Mouse (Mus musculus): ENCODE data around the gene Il9r.
"Not testable (repeated sequence)": the region's sequence is repeated elsewhere in the genome, so short reads cannot be mapped to it uniquely, and the experiment has no call there.

Il9r gene

DNA sequence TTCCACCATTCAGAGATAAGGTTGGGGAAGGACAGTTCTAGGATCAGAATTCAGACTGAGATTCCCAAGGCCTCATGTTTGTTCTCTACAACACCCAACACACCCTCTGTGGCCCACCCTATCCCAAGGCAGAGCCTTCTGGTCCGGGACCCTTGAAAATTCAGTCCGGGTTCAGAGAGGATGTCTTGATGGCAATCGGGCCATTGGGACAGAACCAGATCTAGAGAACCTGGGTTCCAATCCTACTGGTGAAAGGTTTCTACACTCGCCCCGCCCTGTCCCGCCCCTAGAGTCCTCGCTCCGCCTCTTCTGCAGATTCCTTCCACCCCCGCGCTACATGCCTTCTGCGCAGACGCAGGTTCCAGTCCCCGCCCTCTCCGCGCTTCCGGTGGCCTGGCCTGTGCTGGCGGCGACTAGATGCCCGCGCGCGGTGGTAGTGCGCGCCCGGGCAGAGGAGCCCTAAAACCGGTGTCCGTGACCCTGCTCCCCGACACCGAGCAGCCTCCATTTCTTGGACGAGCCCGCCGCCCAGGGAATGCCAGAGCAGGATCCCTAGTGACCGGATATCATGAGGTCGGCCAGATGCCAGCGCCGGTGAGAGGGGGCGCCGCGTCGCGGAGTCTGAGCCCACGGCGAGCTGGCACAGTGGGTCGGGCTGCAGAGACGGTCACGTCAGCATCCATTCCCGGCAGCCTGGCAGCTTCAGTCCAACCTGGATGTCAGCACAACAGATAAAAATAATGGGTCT lies 26.2 kb upstream of the Il9r start, which contains the start of gene Mpg:
Mpg (plus strand) TSS at position 382 of the 748 bp plus-strand sequence.
- peak; percentile 84 for DNase-seq

DNA sequence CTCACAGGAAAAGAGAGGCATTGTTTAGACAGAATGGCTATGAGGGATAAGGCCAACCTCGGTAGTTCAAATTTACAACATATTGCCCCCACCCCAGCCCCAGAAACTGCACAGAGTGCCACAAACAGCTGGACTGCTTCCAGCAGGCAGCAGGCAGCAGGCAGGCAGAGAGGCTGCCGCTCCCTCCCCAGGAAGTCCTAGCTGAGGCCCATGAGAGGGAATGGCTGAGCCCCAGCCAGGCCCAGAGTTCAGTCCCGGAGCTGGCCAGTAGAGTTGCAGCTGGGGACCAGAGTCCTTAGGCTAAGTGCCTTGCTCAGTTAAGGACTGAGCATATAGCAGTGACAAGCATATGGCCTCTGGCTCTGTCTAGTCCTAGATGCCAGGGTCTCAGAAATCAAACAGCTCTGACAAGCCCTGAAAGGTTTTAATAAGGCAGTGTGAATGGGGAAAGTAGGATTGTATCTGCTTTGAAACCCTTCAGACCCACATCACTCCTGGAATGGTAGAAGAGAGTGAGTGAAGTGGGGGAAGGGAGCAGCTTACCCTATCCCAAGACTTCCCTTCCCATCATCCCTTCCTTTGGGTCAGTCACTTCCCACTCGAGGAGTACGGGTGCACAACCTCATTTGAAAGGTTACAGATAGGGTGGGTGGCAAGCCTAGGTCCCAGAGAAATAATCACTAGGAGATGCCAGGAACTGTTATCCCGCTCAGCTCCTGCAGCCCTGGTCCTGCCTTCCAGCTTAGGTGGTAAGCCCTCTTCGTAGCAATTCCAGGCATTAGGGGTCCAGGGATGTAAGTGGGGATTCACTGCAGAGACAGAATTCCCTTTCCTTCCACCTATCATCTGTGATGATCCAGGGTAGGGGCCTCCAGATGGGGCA lies 25.4 kb upstream of the Il9r start:
- DNase-seq: no peak

- peak; percentile 58 for DNase-seq
Observed at GRCm38 (mm10) chr11:32224468-32225139, 24.5 kb upstream of the Il9r start.

GRCm38 (mm10) chr11:32223297-32223967 lies 23.4 kb upstream of the Il9r start:
- DNase-seq: no peak

GRCm38 (mm10) chr11:32222570-32223194 lies 22.6 kb upstream of the Il9r start:
- DNase-seq: no peak

- peak; percentile 53 for DNase-seq
Observed at GRCm38 (mm10) chr11:32221951-32222409, 21.9 kb upstream of the Il9r start, which contains the start of gene Rhbdf1. Gene Rhbdf1 (minus strand): TSS chr11:32222300.

DNA sequence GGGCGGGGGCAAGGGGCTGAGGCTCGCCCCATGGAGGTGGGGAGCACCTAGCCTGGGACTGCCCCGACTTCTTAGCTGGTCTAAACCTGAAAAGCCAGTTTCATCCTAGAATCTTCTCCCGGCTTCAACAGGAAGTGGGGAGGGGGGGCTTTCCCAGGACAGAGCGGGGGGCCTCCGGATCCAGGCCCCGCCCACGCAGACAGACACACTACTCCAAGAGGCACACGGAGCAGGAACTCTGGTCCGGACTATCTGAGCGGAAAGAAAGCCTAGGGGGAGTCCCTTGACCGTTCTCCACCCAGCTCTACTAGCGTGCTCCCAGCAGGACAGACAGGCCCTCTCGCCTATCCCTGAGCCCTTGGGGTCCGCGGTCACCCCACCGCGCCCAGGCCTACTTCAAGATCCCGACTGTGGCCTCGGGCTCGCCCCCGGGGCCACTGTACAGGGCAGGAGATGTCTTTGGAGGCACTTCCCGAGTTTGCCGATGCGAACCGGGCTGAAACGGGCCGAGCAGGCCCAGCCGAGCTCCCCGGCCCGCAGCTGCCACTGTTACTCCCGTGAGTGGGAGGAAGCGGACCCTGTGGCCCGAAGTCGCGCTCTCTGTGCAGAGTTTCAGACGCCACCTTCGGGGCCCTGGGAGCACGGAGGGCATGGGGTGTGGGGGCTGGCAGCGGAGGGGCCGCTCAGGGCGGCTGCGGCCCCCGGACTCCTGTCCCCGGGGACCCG lies 21.3 kb upstream of the Il9r start:
- DNase-seq: peak; percentile 46

- no peak for DNase-seq
Observed at GRCm38 (mm10) chr11:32220607-32221224, 20.6 kb upstream of the Il9r start.

- DNase-seq: no peak
Observed at GRCm38 (mm10) chr11:32219287-32219686, 19.2 kb upstream of the Il9r start.

DNA sequence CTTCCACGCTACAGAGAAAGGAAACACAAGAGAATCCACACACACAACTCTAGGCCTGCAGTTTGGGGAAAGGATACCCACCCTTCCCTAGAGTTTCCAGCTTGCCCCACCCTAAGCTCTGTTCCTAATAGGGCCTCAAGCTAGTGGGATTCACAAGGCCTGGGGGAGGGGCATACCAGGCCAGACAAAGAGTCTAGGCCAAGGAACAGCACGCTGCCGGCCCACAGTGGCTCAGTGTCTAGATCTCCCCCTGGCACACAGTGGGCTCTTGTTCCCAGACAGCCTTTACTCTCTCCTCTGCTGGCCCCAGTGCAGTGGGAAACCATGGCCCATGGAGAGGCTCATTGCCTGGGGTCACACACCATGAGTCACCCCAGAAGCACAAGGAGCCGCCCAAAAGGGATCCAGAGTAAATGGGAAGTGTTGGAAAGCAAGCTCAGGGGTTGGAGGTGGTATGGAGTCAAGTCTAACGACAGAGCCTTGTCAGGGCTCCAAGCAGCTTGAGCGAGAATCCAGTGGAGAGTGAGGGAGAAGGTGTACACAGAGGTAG lies 18.5 kb upstream of the Il9r start:
- DNase-seq: no peak

GRCm38 (mm10) chr11:32216851-32217250 lies 16.8 kb upstream of the Il9r start:
- DNase-seq: peak; percentile 79

DNA sequence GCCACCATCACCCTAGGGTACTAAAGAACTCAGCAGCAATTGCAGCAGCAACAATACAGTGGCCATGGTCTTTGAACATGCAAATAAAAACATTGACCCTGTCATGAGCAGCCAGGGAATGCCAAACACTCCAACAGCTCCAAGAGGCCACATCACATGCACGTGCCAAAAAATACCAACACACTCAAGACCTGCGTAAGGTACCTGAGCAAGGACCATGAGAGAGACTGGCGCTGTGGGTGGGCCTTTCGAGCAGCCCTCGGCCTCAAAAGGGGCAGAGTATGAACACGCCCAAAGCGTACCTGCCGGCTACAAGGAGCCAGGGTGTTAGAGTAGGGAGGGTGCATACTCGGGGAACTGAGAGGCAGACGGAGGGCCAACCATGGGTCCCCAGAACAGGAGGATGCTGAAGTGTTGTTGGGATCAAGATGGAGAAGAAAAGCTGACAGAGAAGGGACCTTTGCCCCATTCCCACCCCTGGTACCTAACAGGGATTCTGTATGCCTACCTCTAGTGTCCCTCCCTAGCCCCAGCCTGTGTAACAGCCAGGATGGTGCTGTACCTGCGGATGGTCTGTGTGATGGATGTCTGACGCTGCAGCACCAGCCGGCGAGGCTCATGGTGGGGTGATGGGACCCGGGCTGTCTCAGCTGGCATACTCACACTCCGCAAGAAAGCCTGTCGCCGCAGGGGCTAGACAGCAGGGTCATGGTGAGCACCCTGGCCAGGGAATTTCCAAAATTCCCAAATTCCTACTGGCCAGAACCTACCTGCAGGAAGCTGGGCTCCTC lies 15.5 kb upstream of the Il9r start:
- no peak for DNase-seq

DNA sequence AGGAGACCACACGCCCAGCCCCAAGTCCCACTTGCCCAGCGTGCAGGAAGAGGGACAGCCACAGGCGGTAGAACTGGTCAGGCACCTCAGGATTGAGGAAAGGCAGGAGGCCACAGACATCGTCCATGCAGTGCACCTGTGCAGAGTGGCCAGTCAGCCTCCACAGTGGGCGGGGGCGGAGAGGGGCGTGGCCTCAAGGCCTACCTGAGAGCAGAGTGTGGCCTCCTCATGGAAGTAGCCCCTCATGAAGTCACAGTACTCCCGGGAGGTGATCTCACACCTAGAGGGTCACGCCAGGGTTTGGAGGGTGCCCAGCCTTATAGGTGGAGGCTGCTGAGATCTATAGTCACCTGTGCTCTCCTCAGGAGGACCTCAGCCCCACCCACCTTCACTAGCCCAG lies 10.5 kb upstream of the Il9r start:
- DNase-seq: no peak

GRCm38 (mm10) chr11:32205058-32205873 lies 5.2 kb upstream of the Il9r start, which contains the start of gene Snrnp25:
Gene Snrnp25 (plus strand): TSS chr11:32205415.
- peak; percentile 94 for DNase-seq

GRCm38 (mm10) chr11:32201922-32202685 lies 2.0 kb upstream of the Il9r start:
- DNase-seq: no peak

- not testable (repeated sequence) for DNase-seq
Observed at GRCm38 (mm10) chr11:32200992-32201391, 913 bp upstream of the Il9r start.

DNA sequence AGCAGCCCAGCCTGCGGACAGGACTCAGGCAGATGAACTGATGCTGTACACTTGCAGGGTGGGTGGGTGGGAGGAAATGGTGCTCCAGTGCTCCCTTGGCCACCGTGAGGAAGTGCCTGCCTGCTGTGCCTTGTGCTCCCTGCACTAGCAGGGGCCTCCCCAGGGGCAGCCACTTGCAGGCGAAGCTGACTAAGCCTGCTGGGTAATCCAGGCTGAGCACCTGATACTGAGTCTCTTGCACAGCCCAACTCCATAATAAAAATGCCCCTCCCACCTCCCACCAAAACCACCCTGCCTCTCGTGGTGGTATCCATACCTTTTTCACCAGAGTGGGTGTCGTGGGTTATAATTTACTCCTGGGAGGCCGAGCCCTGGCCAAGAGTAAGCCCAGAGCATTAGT lies 849 bp downstream of the Il9r start:
- DNase-seq: no peak

All from right cerebral cortex, postnatal 4 days (tissue).